Mouse (Mus musculus): Measurements from ENCODE around the gene Cacnb4. TPM values are rescaled to one million over a fixed set of nuclear protein-coding genes. Genes with fewer than 3 reads are reported as not detected.
A peak's percentile ranks its signal among the peaks of the same experiment; 100 is the strongest.

Cacnb4 gene
- total and polyA plus RNA-seq, 3 experiments = not detected

DNA sequence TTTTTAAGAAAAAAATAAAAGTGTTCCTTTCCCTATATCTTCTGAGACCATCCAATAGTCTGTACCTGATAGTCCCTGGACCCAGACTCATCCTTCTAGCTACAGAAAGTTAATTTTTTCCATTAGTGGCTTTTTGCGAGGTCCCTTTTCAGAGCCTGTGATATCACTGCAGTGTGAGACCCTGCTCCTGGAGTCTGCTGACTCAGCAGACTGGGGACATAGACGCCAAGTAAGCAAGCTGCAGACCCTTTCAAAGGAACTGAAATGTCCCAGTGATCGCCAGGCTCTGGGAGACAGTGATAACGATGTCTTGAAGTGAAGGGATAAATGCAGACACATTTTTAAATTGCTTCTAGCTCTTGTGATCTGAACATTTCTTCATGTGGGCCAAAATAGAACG is 230.0 kb downstream of the Cacnb4 start:
- H3K27ac ChIP-seq (ENCODE audit: control insufficient read depth, low read depth, low read length) = no peak overlapping the region
- H3K27me3 ChIP-seq (ENCODE audit: control insufficient read depth in 1 of 2, insufficient read depth in 2 of 2, low read length in 2 of 2) = peaks cover 0 to 2% of the 10 kb centered on the region in 2 experiments; a peak in 2 of 4 replicates
- H3K4me1 ChIP-seq (ENCODE audit: control insufficient read depth in 1 of 2, insufficient read depth in 2 of 2, low read length in 2 of 2) = no peaks in the 10 kb centered on the region
- no peak overlapping the region for H3K9ac ChIP-seq (ENCODE audit: control insufficient read depth, low read depth, low read length, poor library complexity, severe bottlenecking)
- H3K79me2 ChIP-seq (ENCODE audit: control insufficient read depth, insufficient read depth, low read length, poor library complexity) = no peaks in the 10 kb centered on the region
- TF ChIP-seq JUND (IDR thresholded peaks at IDR 0.05; ENCODE audit: low read depth, low read length) (no peak), ZKSCAN1 (IDR thresholded peaks at IDR 0.05; ENCODE audit: low read depth, low read length) (no peak), MAFK (IDR thresholded peaks at IDR 0.05; ENCODE audit: borderline replicate concordance, low read depth, low read length) (0 out of 2 replicates have a peak, but pooled peaks have one; percentile 37)
- no peak overlapping the region for H3K4me3 ChIP-seq (ENCODE audit: control insufficient read depth in 1 of 2, insufficient read depth in 1 of 2, low read depth in 2 of 2, low read length in 2 of 2)
- H3K9me3 ChIP-seq (replicated peaks; ENCODE audit: insufficient read depth, low read length) = no peaks in the 10 kb centered on the region
- no peak for DNase-seq (ENCODE audit: low read depth, low spot score)
- no peaks in the 10 kb centered on the region for H3K36me3 ChIP-seq (ENCODE audit: control insufficient read depth in 1 of 2, insufficient read depth in 2 of 2, low read length in 2 of 2)

DNA sequence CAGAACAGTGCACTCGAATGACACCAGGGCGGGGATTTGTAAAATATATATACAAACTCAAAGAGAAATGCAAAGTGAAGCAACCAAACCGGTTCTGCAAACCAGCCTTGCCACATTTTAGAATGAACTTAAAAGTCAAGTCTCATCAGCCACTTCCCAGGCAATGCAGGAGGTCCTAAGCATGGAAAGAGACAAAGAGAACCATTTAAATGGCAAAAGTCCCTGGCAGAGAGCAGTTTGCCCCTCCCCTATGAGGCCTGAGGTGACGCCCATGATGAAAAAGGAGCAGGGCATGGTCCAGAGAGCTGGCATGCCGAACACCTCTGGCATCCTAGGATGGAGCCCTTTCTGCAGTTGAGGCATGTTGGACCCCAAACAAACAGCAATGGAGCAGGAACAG is 234.5 kb downstream of the Cacnb4 start:
- peaks cover 0 to 2% of the 10 kb centered on the region in 2 experiments; a peak in 2 of 4 replicates for H3K27me3 ChIP-seq (ENCODE audit: control insufficient read depth in 1 of 2, insufficient read depth in 2 of 2, low read length in 2 of 2)
- no peaks in the 10 kb centered on the region for H3K36me3 ChIP-seq (ENCODE audit: control insufficient read depth in 1 of 2, insufficient read depth in 2 of 2, low read length in 2 of 2)
- no peak overlapping the region for H3K9ac ChIP-seq (ENCODE audit: control insufficient read depth, low read depth, low read length, poor library complexity, severe bottlenecking)
- H3K4me1 ChIP-seq (ENCODE audit: control insufficient read depth in 1 of 2, insufficient read depth in 2 of 2, low read length in 2 of 2) = no peaks in the 10 kb centered on the region
- TF ChIP-seq ELF1 (IDR thresholded peaks at IDR 0.05; ENCODE audit: low read depth, low read length) (no peak), EP300 (IDR thresholded peaks at IDR 0.05; ENCODE audit: low read depth in 1 of 2, low read length in 2 of 2) (no peak), GABPA (IDR thresholded peaks at IDR 0.05; ENCODE audit: low read depth, low read length) (no peak), SMC3 (IDR thresholded peaks at IDR 0.05; ENCODE audit: low read depth, low read length) (no peak), MAX (IDR thresholded peaks at IDR 0.05; ENCODE audit: low read length) (no peak), NELFE (IDR thresholded peaks at IDR 0.05; ENCODE audit: low read depth, low read length) (no peak), MXI1 (IDR thresholded peaks at IDR 0.05; ENCODE audit: low read depth, low read length) (no peak), MYB (IDR thresholded peaks at IDR 0.05; ENCODE audit: low read depth, low read length) (no peak), POLR2AphosphoS2 (IDR thresholded peaks at IDR 0.05; ENCODE audit: low read length) (no peak), POLR2A (IDR thresholded peaks at IDR 0.05; ENCODE audit: control insufficient read depth in 1 of 2, insufficient read depth in 1 of 2, low read depth in 1 of 2, low read length in 2 of 2, poor library complexity in 1 of 2) (no peak), RAD21 (IDR thresholded peaks at IDR 0.05; ENCODE audit: low read depth, low read length) (no peak), MAFK (IDR thresholded peaks at IDR 0.05; ENCODE audit: borderline replicate concordance, low read depth, low read length) (no peak), CTCF (IDR thresholded peaks at IDR 0.05 in 2 of 3, conservative IDR thresholded peaks at IDR 0.05 in 1 of 3; ENCODE audit: control insufficient read depth in 1 of 3, insufficient read depth in 1 of 3, low read depth in 2 of 3, low read length in 3 of 3, poor library complexity in 1 of 3, severe bottlenecking in 1 of 3) (no peak), GATA1 (IDR thresholded peaks at IDR 0.05; ENCODE audit: low read depth, low read length) (no peak), USF2 (IDR thresholded peaks at IDR 0.05; ENCODE audit: borderline replicate concordance in 1 of 2, insufficient read depth in 1 of 2, low read depth in 1 of 2, low read length in 2 of 2) (no peak), TAL1 (IDR thresholded peaks at IDR 0.05; ENCODE audit: low read length) (no peak), ZMIZ1 (IDR thresholded peaks at IDR 0.05; ENCODE audit: low read depth, low read length) (no peak), TCF12 (IDR thresholded peaks at IDR 0.05; ENCODE audit: low read depth, low read length) (no peak), MEF2A (IDR thresholded peaks at IDR 0.05; ENCODE audit: extremely low read depth, insufficient replicate concordance, low read depth, low read length, poor library complexity, severe bottlenecking) (no peak)
- H3K27ac ChIP-seq (ENCODE audit: control insufficient read depth, low read depth, low read length) = no peak overlapping the region
- no peaks in the 10 kb centered on the region for H3K79me2 ChIP-seq (ENCODE audit: control insufficient read depth, insufficient read depth, low read length, poor library complexity)
- no peaks in the 10 kb centered on the region for H3K9me3 ChIP-seq (replicated peaks; ENCODE audit: insufficient read depth, low read length)
- H3K4me3 ChIP-seq (ENCODE audit: control insufficient read depth in 1 of 2, insufficient read depth in 1 of 2, low read depth in 2 of 2, low read length in 2 of 2) = no peak overlapping the region
- DNase-seq (ENCODE audit: low read depth, low spot score) = no peak

All from MEL (cell line).